Mouse (Mus musculus): ENCODE results near the gene Pacrg. TPM values are rescaled to one million over a fixed set of nuclear protein-coding genes. Genes with fewer than 3 reads are reported as not detected.

Gene Pacrg
- total RNA-seq (2021), result 2.3 and 3.5 TPM in 2 replicates
- long read RNA-seq, experiment 1, partial matches to known transcripts, result 0 of 1 reads
- long read RNA-seq, experiment 1, other reads (novel, unspliced or antisense), result 1 of 1 reads
- long read RNA-seq, experiment 2, partial matches to known transcripts, result 0 of 1 reads
- long read RNA-seq, experiment 2, other reads (novel, unspliced or antisense), result 1 of 1 reads

- peak; percentile 99 for DNase-seq
Measured at GRCm38 (mm10) chr17:10840148-10840707, at the start of gene Pacrg, which contains the start of gene Prkn. Pacrg (minus strand) TSS chr17:10840311. Prkn (plus strand) TSS chr17:10840384.

GRCm38 (mm10) chr17:10887924-10888323 lies 47.8 kb upstream of the Pacrg start:
- no peak for DNase-seq

GRCm38 (mm10) chr17:10882260-10882659 lies 42.1 kb upstream of the Pacrg start:
- DNase-seq, result no peak

- no peak for DNase-seq
Measured at GRCm38 (mm10) chr17:10878986-10879385, 38.9 kb upstream of the Pacrg start.

- no peak for DNase-seq
Measured at GRCm38 (mm10) chr17:10874208-10875187, 34.4 kb upstream of the Pacrg start.

- DNase-seq, result no peak
Measured at GRCm38 (mm10) chr17:10854207-10854606, 14.1 kb upstream of the Pacrg start.

- DNase-seq, result peak; percentile 70
Measured at GRCm38 (mm10) chr17:10840731-10841201, 655 bp upstream of the Pacrg start.

- DNase-seq, result no peak
Measured at GRCm38 (mm10) chr17:10818971-10819370, 21.1 kb downstream of the Pacrg start.

GRCm38 (mm10) chr17:10808571-10808970 lies 31.5 kb downstream of the Pacrg start:
- no peak for DNase-seq

GRCm38 (mm10) chr17:10807261-10807998 lies 32.7 kb downstream of the Pacrg start:
- no peak for DNase-seq

- DNase-seq, result no peak
Measured at GRCm38 (mm10) chr17:10806692-10807091, 33.4 kb downstream of the Pacrg start.

- DNase-seq, result no peak
Measured at GRCm38 (mm10) chr17:10791661-10792060, 48.5 kb downstream of the Pacrg start.

GRCm38 (mm10) chr17:10784401-10784920 lies 55.6 kb downstream of the Pacrg start:
- peak; percentile 18 for DNase-seq

GRCm38 (mm10) chr17:10776503-10776902 lies 63.6 kb downstream of the Pacrg start:
- no peak for DNase-seq

- no peak for DNase-seq
Measured at GRCm38 (mm10) chr17:10774468-10774867, 65.6 kb downstream of the Pacrg start.

GRCm38 (mm10) chr17:10772207-10772606 lies 67.9 kb downstream of the Pacrg start:
- DNase-seq, result no peak

GRCm38 (mm10) chr17:10769873-10770272 lies 70.2 kb downstream of the Pacrg start:
- DNase-seq, result no peak

- DNase-seq, result no peak
Measured at GRCm38 (mm10) chr17:10766735-10767406, 73.2 kb downstream of the Pacrg start.

- no peak for DNase-seq
Measured at GRCm38 (mm10) chr17:10764343-10764742, 75.8 kb downstream of the Pacrg start.

- no peak for DNase-seq
Measured at GRCm38 (mm10) chr17:10757455-10757854, 82.7 kb downstream of the Pacrg start.

Measured in adrenal gland, postnatal 14 days (tissue).